Mouse (Mus musculus): ENCODE data around the gene Usf3.

Usf3 gene

GRCm38 (mm10) chr16:44240406-44240805 is 67.4 kb downstream of the Usf3 start:
- DNase-seq = no peak

- DNase-seq = peak; percentile 79
These were observed 69.6 kb downstream of the Usf3 start for GRCm38 (mm10) chr16:44242633-44243032.

GRCm38 (mm10) chr16:44243323-44243722 is 70.3 kb downstream of the Usf3 start:
- DNase-seq = no peak

- no peak for DNase-seq
These were observed 76.9 kb downstream of the Usf3 start for GRCm38 (mm10) chr16:44249985-44250384.

GRCm38 (mm10) chr16:44252735-44253134 is 79.7 kb downstream of the Usf3 start:
- no peak for DNase-seq

GRCm38 (mm10) chr16:44253797-44254634 is 81.0 kb downstream of the Usf3 start:
- DNase-seq = no peak

GRCm38 (mm10) chr16:44254698-44255097 is 81.7 kb downstream of the Usf3 start:
- DNase-seq = peak; percentile 56

- no peak for DNase-seq
These were observed 84.4 kb downstream of the Usf3 start for GRCm38 (mm10) chr16:44257476-44257875.

- no peak for DNase-seq
These were observed 91.9 kb downstream of the Usf3 start for GRCm38 (mm10) chr16:44264916-44265315.

GRCm38 (mm10) chr16:44265562-44265961 is 92.5 kb downstream of the Usf3 start:
- DNase-seq = no peak

- no peak for DNase-seq
These were observed 95.6 kb downstream of the Usf3 start for GRCm38 (mm10) chr16:44268541-44269215.

GRCm38 (mm10) chr16:44269578-44269977 is 96.5 kb downstream of the Usf3 start:
- no peak for DNase-seq

- DNase-seq = peak; percentile 67
These were observed 97.6 kb downstream of the Usf3 start for GRCm38 (mm10) chr16:44270606-44271005.

GRCm38 (mm10) chr16:44271371-44272038 is 98.5 kb downstream of the Usf3 start:
- no peak for DNase-seq

All from kidney, postnatal 14 days (tissue).